Mouse (Mus musculus): ENCODE measurements around the gene Rab2b. TPM values are rescaled to one million over a fixed set of nuclear protein-coding genes. Genes with fewer than 3 reads are reported as not detected.

Rab2b gene
- polyA plus RNA-seq, 1 experiment, result 20.0 TPM

GRCm38 (mm10) chr14:52235165-52235564 is 44.2 kb downstream of the Rab2b start:
- no peak overlapping the region for H3K27ac ChIP-seq (ENCODE audit: insufficient read depth, low read depth, low read length)
- TF ChIP-seq POLR2A (IDR thresholded peaks at IDR 0.05; ENCODE audit: borderline replicate concordance, low read depth, low read length) (no peak), CTCF (IDR thresholded peaks at IDR 0.05; ENCODE audit: low read depth, low read length) (no peak)
- no peak overlapping the region for H3K4me3 ChIP-seq (ENCODE audit: insufficient read depth, low read length)
- H3K4me1 ChIP-seq (ENCODE audit: control insufficient read depth, insufficient read depth, low read length), result no peaks in the 10 kb centered on the region

DNA sequence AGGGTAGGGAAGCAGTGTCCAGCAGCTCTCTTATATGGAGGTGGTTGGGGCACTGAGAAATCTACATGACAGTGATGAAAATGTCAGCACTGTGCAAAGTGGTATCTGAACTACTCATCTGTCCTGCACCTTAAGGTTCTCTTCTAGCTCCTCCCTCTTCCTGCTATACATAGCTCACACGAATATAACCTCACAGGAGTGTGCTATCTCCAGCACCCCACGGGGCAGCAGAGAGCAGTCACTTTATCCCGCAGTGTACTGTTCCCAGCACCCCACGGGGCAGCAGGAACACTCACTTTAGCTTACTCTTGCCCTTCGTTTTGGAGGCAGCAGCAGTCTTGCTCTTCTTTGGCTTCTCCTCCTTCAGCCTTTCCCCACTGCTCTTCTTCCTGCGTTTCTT is 47.1 kb downstream of the Rab2b start:
- H3K4me1 ChIP-seq (ENCODE audit: control insufficient read depth, insufficient read depth, low read length), result no peaks in the 10 kb centered on the region
- H3K4me3 ChIP-seq (ENCODE audit: insufficient read depth, low read length), result no peak overlapping the region
- no peak overlapping the region for H3K27ac ChIP-seq (ENCODE audit: insufficient read depth, low read depth, low read length)
- TF ChIP-seq CTCF (IDR thresholded peaks at IDR 0.05; ENCODE audit: low read depth, low read length) (no peak), POLR2A (IDR thresholded peaks at IDR 0.05; ENCODE audit: borderline replicate concordance, low read depth, low read length) (no peak)

- no peak overlapping the region for H3K4me3 ChIP-seq (ENCODE audit: insufficient read depth, low read length)
- H3K27ac ChIP-seq (ENCODE audit: insufficient read depth, low read depth, low read length), result no peak overlapping the region
- TF ChIP-seq POLR2A (IDR thresholded peaks at IDR 0.05; ENCODE audit: borderline replicate concordance, low read depth, low read length) (no peak), CTCF (IDR thresholded peaks at IDR 0.05; ENCODE audit: low read depth, low read length) (no peak)
- H3K4me1 ChIP-seq (ENCODE audit: control insufficient read depth, insufficient read depth, low read length), result no peaks in the 10 kb centered on the region
Measured at GRCm38 (mm10) chr14:52225972-52226371, 53.4 kb downstream of the Rab2b start.

DNA sequence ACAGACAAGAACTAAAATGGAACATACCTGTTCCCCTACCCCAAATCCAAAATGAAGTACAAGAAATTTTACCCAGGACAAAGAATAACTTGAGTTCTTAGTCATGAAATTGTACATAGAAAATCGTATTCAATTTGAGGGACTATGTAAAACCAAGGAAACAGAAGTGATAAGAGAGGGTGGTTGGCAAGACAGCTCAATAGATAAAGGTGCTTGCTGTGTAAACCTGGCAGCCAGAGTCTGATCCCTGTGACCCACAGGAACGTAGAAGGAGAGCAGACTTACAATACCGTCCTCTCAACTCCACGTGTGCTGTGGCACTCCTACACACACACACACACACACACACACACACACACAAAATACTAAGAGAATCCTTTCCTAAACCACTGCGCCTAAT is 62.1 kb downstream of the Rab2b start:
- H3K27ac ChIP-seq (ENCODE audit: insufficient read depth, low read depth, low read length), result no peak overlapping the region
- no peak overlapping the region for H3K4me3 ChIP-seq (ENCODE audit: insufficient read depth, low read length)
- TF ChIP-seq CTCF (IDR thresholded peaks at IDR 0.05; ENCODE audit: low read depth, low read length) (no peak), POLR2A (IDR thresholded peaks at IDR 0.05; ENCODE audit: borderline replicate concordance, low read depth, low read length) (no peak)
- H3K4me1 ChIP-seq (ENCODE audit: control insufficient read depth, insufficient read depth, low read length), result no peaks in the 10 kb centered on the region

Other genes starting within 250 kb of the Rab2b start
- gene Olfr221, start 237.1 kb downstream of the Rab2b start, polyA plus RNA-seq (2012; ENCODE audit: insufficient read depth, insufficient read length, missing spikeins), result not detected in 2 replicates
- 237 and 270 TPM in 2 replicates for gene Hnrnpc, start 175.5 kb downstream of the Rab2b start, polyA plus RNA-seq (2012; ENCODE audit: insufficient read depth, insufficient read length, missing spikeins)
- gene Rpgrip1, start 168.8 kb downstream of the Rab2b start, polyA plus RNA-seq (2012; ENCODE audit: insufficient read depth, insufficient read length, missing spikeins), result 1.7 and 3.4 TPM in 2 replicates
- gene Supt16, start 82.1 kb downstream of the Rab2b start, polyA plus RNA-seq (2012; ENCODE audit: insufficient read depth, insufficient read length, missing spikeins), result 52.0 and 52.9 TPM in 2 replicates
- 82.6 and 83.6 TPM in 2 replicates for gene Chd8, start 21.8 kb downstream of the Rab2b start, polyA plus RNA-seq (2012; ENCODE audit: insufficient read depth, insufficient read length, missing spikeins)
- 39.0 and 39.2 TPM in 2 replicates for gene Tox4, start 399 bp downstream of the Rab2b start, polyA plus RNA-seq (2012; ENCODE audit: insufficient read depth, insufficient read length, missing spikeins)
- gene Mettl3, start 25.6 kb upstream of the Rab2b start, polyA plus RNA-seq (2012; ENCODE audit: insufficient read depth, insufficient read length, missing spikeins), result 31.8 and 34.2 TPM in 2 replicates
- 0.67 and 0.95 TPM in 2 replicates for gene Sall2, start 49.2 kb upstream of the Rab2b start, polyA plus RNA-seq (2012; ENCODE audit: insufficient read depth, insufficient read length, missing spikeins)
- not detected in 2 replicates for gene Olfr1513, start 76.9 kb upstream of the Rab2b start, polyA plus RNA-seq (2012; ENCODE audit: insufficient read depth, insufficient read length, missing spikeins)
- gene Olfr1512, start 99.6 kb upstream of the Rab2b start, polyA plus RNA-seq (2012; ENCODE audit: insufficient read depth, insufficient read length, missing spikeins), result not detected in 2 replicates
- not detected in 2 replicates for gene Olfr1511, start 117.8 kb upstream of the Rab2b start, polyA plus RNA-seq (2012; ENCODE audit: insufficient read depth, insufficient read length, missing spikeins)
- gene Olfr1510, start 134.8 kb upstream of the Rab2b start, polyA plus RNA-seq (2012; ENCODE audit: insufficient read depth, insufficient read length, missing spikeins), result not detected in 2 replicates
- gene Olfr1509, start 163.4 kb upstream of the Rab2b start, polyA plus RNA-seq (2012; ENCODE audit: insufficient read depth, insufficient read length, missing spikeins), result not detected in 2 replicates
- not detected in 2 replicates for gene Olfr1508, start 187.9 kb upstream of the Rab2b start, polyA plus RNA-seq (2012; ENCODE audit: insufficient read depth, insufficient read length, missing spikeins)
- gene Olfr1507, start 216.2 kb upstream of the Rab2b start, polyA plus RNA-seq (2012; ENCODE audit: insufficient read depth, insufficient read length, missing spikeins), result not detected in 2 replicates